Mouse (Mus musculus): ENCODE measurements around the gene Nit2.
A peak's percentile ranks its signal among the peaks of the same experiment; 100 is the strongest.
"Not testable (repeated sequence)": the region's sequence is repeated elsewhere in the genome, so short reads cannot be mapped to it uniquely, and the experiment has no call there.

The Nit2 gene

GRCm38 (mm10) chr16:57166611-57167513 is at the start of gene Nit2:
TSS of gene Nit2 (minus strand) at chr16:57167341.
- DNase-seq = peak; percentile 98

- no peak for DNase-seq
These were observed 48.8 kb upstream of the Nit2 start for GRCm38 (mm10) chr16:57215957-57216356.

GRCm38 (mm10) chr16:57211037-57211436 is 43.9 kb upstream of the Nit2 start:
- no peak for DNase-seq

GRCm38 (mm10) chr16:57208342-57208741 is 41.2 kb upstream of the Nit2 start:
- DNase-seq = no peak

- DNase-seq = no peak
These were observed 30.1 kb upstream of the Nit2 start for GRCm38 (mm10) chr16:57197281-57197680.

- no peak for DNase-seq
These were observed 29.4 kb upstream of the Nit2 start for GRCm38 (mm10) chr16:57196590-57196989.

- DNase-seq = no peak
These were observed 24.1 kb upstream of the Nit2 start for GRCm38 (mm10) chr16:57191214-57191613.

GRCm38 (mm10) chr16:57190390-57190789 is 23.2 kb upstream of the Nit2 start:
- no peak for DNase-seq

GRCm38 (mm10) chr16:57189493-57189892 is 22.4 kb upstream of the Nit2 start:
- DNase-seq = no peak

- no peak for DNase-seq
These were observed 19.5 kb upstream of the Nit2 start for GRCm38 (mm10) chr16:57186618-57187017.

GRCm38 (mm10) chr16:57182037-57182436 is 14.9 kb upstream of the Nit2 start:
- no peak for DNase-seq

- DNase-seq = no peak
These were observed 14.0 kb upstream of the Nit2 start for GRCm38 (mm10) chr16:57181180-57181579.

GRCm38 (mm10) chr16:57177664-57178063 is 10.5 kb upstream of the Nit2 start:
- DNase-seq = no peak

- peak; percentile 39 for DNase-seq
These were observed 10.1 kb upstream of the Nit2 start for GRCm38 (mm10) chr16:57177254-57177653.

- DNase-seq = no peak
These were observed 9.1 kb upstream of the Nit2 start for GRCm38 (mm10) chr16:57176276-57176675.

GRCm38 (mm10) chr16:57175751-57176150 is 8.6 kb upstream of the Nit2 start:
- no peak for DNase-seq

GRCm38 (mm10) chr16:57174480-57174879 is 7.3 kb upstream of the Nit2 start:
- DNase-seq = not testable (repeated sequence)

GRCm38 (mm10) chr16:57171570-57171969 is 4.4 kb upstream of the Nit2 start:
- no peak for DNase-seq

- DNase-seq = no peak
These were observed 4.0 kb upstream of the Nit2 start for GRCm38 (mm10) chr16:57171161-57171560.

GRCm38 (mm10) chr16:57168236-57168635 is 1.1 kb upstream of the Nit2 start:
- DNase-seq = no peak

- DNase-seq = no peak
These were observed 372 bp upstream of the Nit2 start for GRCm38 (mm10) chr16:57167514-57167912.

- no peak for DNase-seq
These were observed 1.1 kb downstream of the Nit2 start for GRCm38 (mm10) chr16:57166086-57166485.

GRCm38 (mm10) chr16:57165157-57165556 is 2.0 kb downstream of the Nit2 start:
- no peak for DNase-seq

- no peak for DNase-seq
These were observed 3.4 kb downstream of the Nit2 start for GRCm38 (mm10) chr16:57163694-57164093.

GRCm38 (mm10) chr16:57162841-57163240 is 4.3 kb downstream of the Nit2 start:
- no peak for DNase-seq

Data from thymus, postnatal 25 days (tissue).